Mouse (Mus musculus) liver, adult 2 months (tissue): ENCODE results near the gene Hgfac.

Experiments used
- CTCF ChIP-seq: fragments of 200-500 bp; IDR thresholded peaks from 2 replicates; pipeline ENCODE4 v1.5.1; 2011; ENCODE audit warnings: low read depth, low read length, control low read depth
- POLR2A ChIP-seq: fragments of 200-500 bp; IDR thresholded peaks from 2 replicates; pipeline ENCODE4 v1.6.1; 2011; ENCODE audit warnings: low read length, control low read depth; ENCODE audit not compliant: insufficient read depth; ENCODE audit errors: extremely low read depth

DNA sequence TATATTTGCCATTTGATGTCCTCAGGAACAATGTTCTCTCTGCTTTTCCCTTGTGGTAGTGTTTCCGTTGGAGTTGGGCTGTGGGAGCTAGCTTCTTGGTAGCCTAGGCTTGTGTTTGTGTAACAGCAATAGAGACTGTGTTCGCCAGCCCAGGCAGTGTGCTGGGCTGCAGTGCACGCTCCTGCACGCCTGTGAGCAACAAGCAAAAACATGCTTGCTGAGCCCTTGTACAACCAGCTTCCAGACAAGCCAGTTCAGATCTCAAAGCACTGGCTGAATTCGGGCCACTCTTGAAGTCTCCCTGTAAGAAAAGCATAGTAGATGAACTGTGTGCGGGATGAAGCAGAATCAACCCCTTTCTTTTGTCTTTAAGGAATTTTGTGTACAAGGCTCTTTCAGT lies 42.0 kb upstream of the Hgfac start:
- TF ChIP-seq CTCF (no peak), POLR2A (no peak)
